Mouse (Mus musculus): ENCODE results near the gene Gm17018.
"Not testable (repeated sequence)": the region's sequence is repeated elsewhere in the genome, so short reads cannot be mapped to it uniquely, and the experiment has no call there.

Gene Gm17018

DNA sequence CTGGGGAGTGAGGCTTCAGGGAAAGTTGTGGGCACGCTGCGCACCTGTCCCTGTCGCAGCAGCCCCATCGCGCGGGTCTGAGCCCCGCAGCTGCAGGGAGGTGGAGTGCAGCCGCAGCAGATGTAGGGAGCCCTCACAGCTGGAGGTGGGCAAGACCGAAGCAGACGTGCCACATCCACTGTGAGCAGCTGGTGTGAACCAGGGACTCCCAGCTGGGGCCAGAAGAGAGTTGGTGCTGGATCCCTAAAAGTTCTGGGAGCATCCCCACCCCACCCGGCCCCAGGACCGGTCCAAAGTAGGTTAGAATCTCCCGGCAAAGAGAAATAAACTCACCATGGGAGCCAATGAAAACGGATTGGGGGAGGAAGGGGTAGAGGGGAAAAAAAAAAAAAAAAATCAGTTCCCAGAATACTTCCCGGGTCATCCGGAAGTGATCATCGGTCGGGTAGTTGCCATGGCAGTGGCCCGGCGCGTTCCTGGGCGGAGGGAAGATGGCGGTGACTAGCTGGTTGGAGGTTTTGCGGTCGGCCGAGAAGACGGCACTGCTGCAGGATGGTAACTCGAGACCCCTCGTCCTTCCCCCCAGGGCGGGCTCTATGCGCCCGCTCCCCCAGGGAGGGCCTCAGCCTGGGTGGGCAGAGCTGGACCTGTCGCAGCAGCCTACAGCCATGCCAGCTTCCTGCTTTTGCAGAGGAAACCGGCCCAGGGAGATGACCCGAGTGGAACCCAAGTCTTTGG, at the start of gene Gm17018, which contains the start of gene Poll:
Gene Gm17018, plus strand, starts transcription at position 463 of the 738 bp plus-strand sequence.
Gene Poll, minus strand, starts transcription at position 379 of the 738 bp plus-strand sequence.
- peak; percentile 54 to 76 for DNase-seq (ENCODE audit: low read depth in 1 of 2, low spot score in 2 of 2)

DNA sequence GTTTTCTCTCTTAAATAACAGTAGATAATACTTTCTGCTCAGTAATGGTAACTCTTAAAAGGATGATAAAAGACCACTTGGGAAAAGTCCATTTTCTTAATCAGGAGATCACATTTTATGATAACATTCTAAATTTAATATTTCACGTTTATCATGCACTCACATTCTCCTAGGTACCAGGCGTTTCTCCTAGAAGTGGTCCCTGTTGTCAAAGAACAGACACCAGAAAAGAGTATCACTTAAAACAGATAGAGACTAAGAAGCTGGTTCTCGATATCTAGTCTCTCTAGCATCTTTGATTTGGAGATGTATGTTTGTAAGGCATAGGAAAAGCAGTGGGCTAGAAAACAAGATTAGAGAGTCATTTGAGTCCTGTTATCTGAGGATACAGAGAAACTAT, 49.7 kb upstream of the Gm17018 start:
- no peak for DNase-seq (ENCODE audit: low read depth in 1 of 2, low spot score in 2 of 2)

- DNase-seq (ENCODE audit: low read depth in 1 of 2, low spot score in 2 of 2), result no peak
These were observed 49.0 kb upstream of the Gm17018 start for GRCm38 (mm10) chr19:45511406-45511805.

GRCm38 (mm10) chr19:45515341-45515740, 45.1 kb upstream of the Gm17018 start:
- DNase-seq (ENCODE audit: low read depth in 1 of 2, low spot score in 2 of 2), result no peak

GRCm38 (mm10) chr19:45516264-45516663, 44.2 kb upstream of the Gm17018 start:
- no peak for DNase-seq (ENCODE audit: low read depth in 1 of 2, low spot score in 2 of 2)

GRCm38 (mm10) chr19:45527382-45527781, 33.0 kb upstream of the Gm17018 start:
- no peak for DNase-seq (ENCODE audit: low read depth in 1 of 2, low spot score in 2 of 2)

- no peak for DNase-seq (ENCODE audit: low read depth in 1 of 2, low spot score in 2 of 2)
These were observed 32.4 kb upstream of the Gm17018 start for GRCm38 (mm10) chr19:45527931-45528534.

- no peak for DNase-seq (ENCODE audit: low read depth in 1 of 2, low spot score in 2 of 2)
These were observed 31.1 kb upstream of the Gm17018 start for GRCm38 (mm10) chr19:45529294-45529693.

DNA sequence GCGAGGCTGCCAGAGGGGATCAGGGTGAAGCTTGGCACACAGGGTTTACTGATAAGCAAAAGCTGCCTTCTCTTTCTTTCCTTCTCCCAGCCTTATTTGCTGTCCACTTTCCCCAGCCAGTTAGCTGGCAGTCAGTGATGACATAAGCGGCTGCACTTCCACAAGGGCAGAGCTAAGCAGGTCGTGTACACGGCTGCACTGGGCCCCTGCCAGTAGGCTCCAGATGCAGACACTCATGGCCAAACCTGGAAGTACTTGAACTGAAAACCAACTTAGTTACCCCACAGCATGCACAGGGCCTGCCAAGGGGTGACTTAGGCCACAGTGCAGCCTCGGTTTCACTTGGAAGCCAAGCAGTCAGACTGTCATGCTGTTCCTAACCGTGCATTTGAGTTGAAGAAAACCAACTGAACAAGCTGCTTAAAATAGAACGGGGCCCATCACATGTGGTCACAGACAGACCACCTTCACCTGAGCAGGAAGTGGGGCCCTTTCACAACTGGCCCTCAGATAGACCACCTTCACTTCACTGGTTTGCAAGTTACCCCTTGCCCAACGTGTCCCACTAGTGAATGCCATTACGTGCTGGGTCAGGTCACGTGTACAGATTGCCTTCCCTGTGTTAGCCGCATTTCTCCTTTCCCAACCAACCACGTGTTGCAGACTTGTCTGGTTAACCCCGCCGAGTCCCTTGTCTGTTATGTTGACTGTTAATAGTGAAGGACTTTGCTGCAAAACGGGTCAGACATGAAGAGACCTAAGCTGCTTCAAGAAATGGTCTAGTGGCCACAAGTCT, 30.0 kb upstream of the Gm17018 start:
- no peak for DNase-seq (ENCODE audit: low read depth in 1 of 2, low spot score in 2 of 2)

GRCm38 (mm10) chr19:45531554-45531953, 28.9 kb upstream of the Gm17018 start:
- no peak for DNase-seq (ENCODE audit: low read depth in 1 of 2, low spot score in 2 of 2)

- no peak for DNase-seq (ENCODE audit: low read depth in 1 of 2, low spot score in 2 of 2)
These were observed 26.8 kb upstream of the Gm17018 start for GRCm38 (mm10) chr19:45533617-45534016.

- DNase-seq (ENCODE audit: low read depth in 1 of 2, low spot score in 2 of 2), result no peak
These were observed 25.1 kb upstream of the Gm17018 start for GRCm38 (mm10) chr19:45535214-45535735.

DNA sequence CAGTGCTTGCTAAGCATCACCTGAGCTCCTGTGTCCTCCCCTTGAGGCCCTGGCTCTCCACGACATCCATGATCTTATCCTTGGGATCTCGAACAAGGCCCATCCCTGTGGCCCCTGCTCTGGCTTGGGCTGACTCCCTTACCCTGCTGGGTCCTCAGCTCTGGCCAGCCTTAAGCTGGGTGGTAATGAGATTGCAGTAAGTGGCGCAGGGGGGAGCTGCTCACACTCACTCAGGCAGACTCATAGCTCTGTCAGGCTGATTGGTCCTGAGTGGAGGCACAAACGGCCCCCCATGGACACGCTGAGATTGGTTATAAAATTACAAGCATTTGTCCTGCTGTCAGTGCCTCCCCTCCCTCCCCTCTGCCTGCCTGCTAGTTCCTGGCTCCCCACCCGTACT, 24.5 kb upstream of the Gm17018 start:
- no peak for DNase-seq (ENCODE audit: low read depth in 1 of 2, low spot score in 2 of 2)

DNA sequence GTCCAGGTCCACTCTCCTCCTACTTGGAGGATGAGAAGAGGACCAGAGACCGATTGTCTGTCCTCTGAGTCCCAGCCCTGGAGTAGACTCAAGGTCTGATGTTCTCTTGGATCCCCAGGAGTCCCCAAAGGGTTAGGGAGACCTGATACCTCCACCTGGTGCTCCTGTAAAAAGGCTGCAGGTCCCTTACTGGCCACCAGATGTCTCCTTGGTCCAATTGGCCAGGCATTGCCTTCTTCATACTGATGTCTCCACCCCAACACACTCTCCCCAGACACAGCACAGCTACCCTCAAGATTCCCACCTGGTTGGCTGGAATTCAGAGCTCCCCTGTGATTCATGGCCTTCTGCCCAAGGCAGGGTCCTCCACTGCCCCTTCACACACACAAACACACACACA, 22.9 kb upstream of the Gm17018 start:
- DNase-seq (ENCODE audit: low read depth in 1 of 2, low spot score in 2 of 2), result no peak

DNA sequence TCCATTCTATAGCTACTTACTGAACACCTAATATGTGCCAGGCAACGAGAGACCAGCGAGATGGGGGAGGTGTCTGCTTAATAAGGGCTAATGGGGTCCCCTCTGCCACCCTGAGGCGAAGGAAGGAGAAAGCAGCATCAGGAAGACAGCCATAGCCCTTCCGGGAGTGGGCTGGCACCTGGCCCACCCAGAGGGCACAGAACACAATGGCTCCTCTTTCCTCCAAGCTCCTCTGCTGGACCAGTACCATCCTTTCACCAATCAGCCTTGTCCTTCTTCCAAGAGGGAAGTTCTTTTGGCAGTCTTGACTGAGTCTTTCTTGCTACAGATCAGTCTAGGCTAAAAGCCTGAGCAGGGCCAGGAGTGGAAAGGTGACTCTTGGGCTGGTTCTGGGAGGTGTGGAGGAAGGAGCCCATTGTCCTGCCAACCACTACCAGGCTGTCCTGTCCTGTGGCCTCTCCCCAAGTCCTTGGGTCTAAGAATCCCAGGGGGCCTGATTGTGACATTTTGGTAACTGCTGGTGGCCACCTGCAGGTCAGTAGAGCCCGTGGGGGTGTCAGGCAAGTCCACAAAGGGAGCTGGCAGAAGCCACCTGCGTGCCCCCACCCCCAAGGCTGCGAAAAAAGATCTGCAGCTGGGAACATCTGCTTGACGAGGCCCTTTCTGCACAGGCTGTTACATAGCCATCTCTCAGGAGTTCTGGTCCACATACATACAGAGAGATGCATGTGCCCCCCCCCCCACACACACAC, 19.6 kb upstream of the Gm17018 start:
- no peak for DNase-seq (ENCODE audit: low read depth in 1 of 2, low spot score in 2 of 2)

GRCm38 (mm10) chr19:45541409-45542041, 18.9 kb upstream of the Gm17018 start:
- no peak for DNase-seq (ENCODE audit: low read depth in 1 of 2, low spot score in 2 of 2)

GRCm38 (mm10) chr19:45542061-45542460, 18.4 kb upstream of the Gm17018 start:
- DNase-seq (ENCODE audit: low read depth in 1 of 2, low spot score in 2 of 2), result no peak

- peak; percentile 31 to 64 for DNase-seq (ENCODE audit: low read depth in 1 of 2, low spot score in 2 of 2)
These were observed 16.1 kb upstream of the Gm17018 start for GRCm38 (mm10) chr19:45544152-45544924.

- peak; percentile 53 to 72 for DNase-seq (ENCODE audit: low read depth in 1 of 2, low spot score in 2 of 2)
These were observed 15.5 kb upstream of the Gm17018 start for GRCm38 (mm10) chr19:45544925-45545321.

- not testable (repeated sequence) for DNase-seq (ENCODE audit: low read depth in 1 of 2, low spot score in 2 of 2)
These were observed 12.2 kb upstream of the Gm17018 start for GRCm38 (mm10) chr19:45548196-45548595.

Measured in monocyte, adult 2 months (primary cell).